Mouse (Mus musculus): ENCODE results near the gene Nap1l2. TPM values are rescaled to one million over a fixed set of nuclear protein-coding genes. Genes with fewer than 3 reads are reported as not detected.
"Not testable (repeated sequence)": the region's sequence is repeated elsewhere in the genome, so short reads cannot be mapped to it uniquely, and the experiment has no call there.

Gene Nap1l2
- total RNA-seq (2014; fragmentation: Nextera tagmentation) (not detected in 2 replicates), total RNA-seq (2017) (not detected in 2 replicates), polyA plus RNA-seq (2012) (not detected in 2 replicates)

GRCm38 (mm10) chrX:103186431-103186786, at the start of gene Nap1l2:
Gene Nap1l2 (minus strand): TSS chrX:103186640.
- Histone ChIP-seq H3K4me3 (ENCODE audit: low read depth, low read length) (no peak within 1 kb of the TSS), H3K36me3 (replicated peaks) (no peaks in the 10 kb centered on the region), H3K9me3 (replicated peaks) (no peaks in the 10 kb centered on the region), H3K4me1 (ENCODE audit: insufficient read depth, low read depth, low read length) (no peaks in the 10 kb centered on the region), H3K27me3 (ENCODE audit: insufficient read depth, low read length) (no peaks in the 10 kb centered on the region)
- DNase-seq (ENCODE audit: low spot score) (no peak), ATAC-seq (ENCODE audit: extremely low read depth, insufficient number of reproducible peaks, low FRiP score, poor library complexity, severe bottlenecking) (no peak)
- TF ChIP-seq GATA1 (IDR thresholded peaks at IDR 0.05; ENCODE audit: borderline replicate concordance, low read length) = no peak
- no peak for TF ChIP-seq POLR2AphosphoS5 (IDR thresholded peaks at IDR 0.05; ENCODE audit: insufficient replicate concordance, low read depth, low read length)
- no peak for TF ChIP-seq GATA2 (IDR thresholded peaks at IDR 0.05; ENCODE audit: borderline replicate concordance, low read depth, low read length)
- no peak for TF ChIP-seq TAL1 (conservative IDR thresholded peaks at IDR 0.05; ENCODE audit: low read depth, low read length)
- no peak for TF ChIP-seq CTCF (IDR thresholded peaks at IDR 0.05; ENCODE audit: low read depth, low read length)

GRCm38 (mm10) chrX:103215251-103215650, 28.8 kb upstream of the Nap1l2 start:
- TF ChIP-seq POLR2AphosphoS5 (IDR thresholded peaks at IDR 0.05; ENCODE audit: insufficient replicate concordance, low read depth, low read length) (no peak), GATA1 (IDR thresholded peaks at IDR 0.05; ENCODE audit: borderline replicate concordance, low read length) (no peak), TAL1 (conservative IDR thresholded peaks at IDR 0.05; ENCODE audit: low read depth, low read length) (no peak), CTCF (IDR thresholded peaks at IDR 0.05; ENCODE audit: low read depth, low read length) (no peak), GATA2 (IDR thresholded peaks at IDR 0.05; ENCODE audit: borderline replicate concordance, low read depth, low read length) (no peak)
- no peaks in the 10 kb centered on the region for H3K4me1 ChIP-seq (ENCODE audit: insufficient read depth, low read depth, low read length)

GRCm38 (mm10) chrX:103186829-103187228, 389 bp upstream of the Nap1l2 start:
- H3K4me1 ChIP-seq (ENCODE audit: insufficient read depth, low read depth, low read length) = no peaks in the 10 kb centered on the region
- no peaks in the 10 kb centered on the region for H3K27me3 ChIP-seq (ENCODE audit: insufficient read depth, low read length)
- ATAC-seq (ENCODE audit: extremely low read depth, insufficient number of reproducible peaks, low FRiP score, poor library complexity, severe bottlenecking) = no peak
- TF ChIP-seq GATA1 (IDR thresholded peaks at IDR 0.05; ENCODE audit: borderline replicate concordance, low read length) (no peak), CTCF (IDR thresholded peaks at IDR 0.05; ENCODE audit: low read depth, low read length) (no peak), GATA2 (IDR thresholded peaks at IDR 0.05; ENCODE audit: borderline replicate concordance, low read depth, low read length) (no peak), POLR2AphosphoS5 (IDR thresholded peaks at IDR 0.05; ENCODE audit: insufficient replicate concordance, low read depth, low read length) (no peak), TAL1 (conservative IDR thresholded peaks at IDR 0.05; ENCODE audit: low read depth, low read length) (no peak)
- DNase-seq (ENCODE audit: low spot score) = no peak
- no peaks in the 10 kb centered on the region for H3K36me3 ChIP-seq (replicated peaks)
- H3K4me3 ChIP-seq (ENCODE audit: low read depth, low read length) = no peak overlapping the region
- no peaks in the 10 kb centered on the region for H3K9me3 ChIP-seq (replicated peaks)

More at GRCm38 (mm10) chrX:103215251-103215650, 28.8 kb upstream of the Nap1l2 start:
- DNase-seq (ENCODE audit: low spot score) (no peak), ATAC-seq (ENCODE audit: extremely low read depth, insufficient number of reproducible peaks, low FRiP score, poor library complexity, severe bottlenecking) (no peak)
- H3K27me3 ChIP-seq (ENCODE audit: insufficient read depth, low read length) = no peaks in the 10 kb centered on the region
- no peaks in the 10 kb centered on the region for H3K36me3 ChIP-seq (replicated peaks)
- no peaks in the 10 kb centered on the region for H3K9me3 ChIP-seq (replicated peaks)
- no peak overlapping the region for H3K4me3 ChIP-seq (ENCODE audit: low read depth, low read length)

GRCm38 (mm10) chrX:103185781-103186430, 534 bp downstream of the Nap1l2 start:
- Histone ChIP-seq H3K27me3 (ENCODE audit: insufficient read depth, low read length) (no peaks in the 10 kb centered on the region), H3K9me3 (replicated peaks) (no peaks in the 10 kb centered on the region), H3K4me3 (ENCODE audit: low read depth, low read length) (no peak overlapping the region), H3K4me1 (ENCODE audit: insufficient read depth, low read depth, low read length) (no peaks in the 10 kb centered on the region), H3K36me3 (replicated peaks) (no peaks in the 10 kb centered on the region)
- DNase-seq (ENCODE audit: low spot score) (no peak), ATAC-seq (ENCODE audit: extremely low read depth, insufficient number of reproducible peaks, low FRiP score, poor library complexity, severe bottlenecking) (no peak)
- TF ChIP-seq TAL1 (conservative IDR thresholded peaks at IDR 0.05; ENCODE audit: low read depth, low read length) (no peak), CTCF (IDR thresholded peaks at IDR 0.05; ENCODE audit: low read depth, low read length) (no peak), GATA1 (IDR thresholded peaks at IDR 0.05; ENCODE audit: borderline replicate concordance, low read length) (no peak), POLR2AphosphoS5 (IDR thresholded peaks at IDR 0.05; ENCODE audit: insufficient replicate concordance, low read depth, low read length) (no peak), GATA2 (IDR thresholded peaks at IDR 0.05; ENCODE audit: borderline replicate concordance, low read depth, low read length) (no peak)

GRCm38 (mm10) chrX:103183536-103183935, 2.9 kb downstream of the Nap1l2 start:
- Histone ChIP-seq H3K4me1 (ENCODE audit: insufficient read depth, low read depth, low read length) (no peaks in the 10 kb centered on the region), H3K4me3 (ENCODE audit: low read depth, low read length) (no peak overlapping the region), H3K9me3 (replicated peaks) (no peaks in the 10 kb centered on the region), H3K36me3 (replicated peaks) (no peaks in the 10 kb centered on the region), H3K27me3 (ENCODE audit: insufficient read depth, low read length) (no peaks in the 10 kb centered on the region)
- DNase-seq (ENCODE audit: low spot score) (no peak), ATAC-seq (ENCODE audit: extremely low read depth, insufficient number of reproducible peaks, low FRiP score, poor library complexity, severe bottlenecking) (no peak)
- TF ChIP-seq GATA2 (IDR thresholded peaks at IDR 0.05; ENCODE audit: borderline replicate concordance, low read depth, low read length) (no peak), TAL1 (conservative IDR thresholded peaks at IDR 0.05; ENCODE audit: low read depth, low read length) (no peak), POLR2AphosphoS5 (IDR thresholded peaks at IDR 0.05; ENCODE audit: insufficient replicate concordance, low read depth, low read length) (no peak), CTCF (IDR thresholded peaks at IDR 0.05; ENCODE audit: low read depth, low read length) (no peak), GATA1 (IDR thresholded peaks at IDR 0.05; ENCODE audit: borderline replicate concordance, low read length) (no peak)

GRCm38 (mm10) chrX:103179771-103180558, 6.5 kb downstream of the Nap1l2 start:
- Histone ChIP-seq H3K9me3 (replicated peaks) (no peaks in the 10 kb centered on the region), H3K4me1 (ENCODE audit: insufficient read depth, low read depth, low read length) (no peaks in the 10 kb centered on the region), H3K27me3 (ENCODE audit: insufficient read depth, low read length) (no peaks in the 10 kb centered on the region), H3K36me3 (replicated peaks) (no peaks in the 10 kb centered on the region), H3K4me3 (ENCODE audit: low read depth, low read length) (no peak overlapping the region)
- ATAC-seq (ENCODE audit: extremely low read depth, insufficient number of reproducible peaks, low FRiP score, poor library complexity, severe bottlenecking) (no peak), DNase-seq (ENCODE audit: low spot score) (no peak)
- TF ChIP-seq GATA1 (IDR thresholded peaks at IDR 0.05; ENCODE audit: borderline replicate concordance, low read length) (no peak), POLR2AphosphoS5 (IDR thresholded peaks at IDR 0.05; ENCODE audit: insufficient replicate concordance, low read depth, low read length) (no peak), TAL1 (conservative IDR thresholded peaks at IDR 0.05; ENCODE audit: low read depth, low read length) (no peak), CTCF (IDR thresholded peaks at IDR 0.05; ENCODE audit: low read depth, low read length) (no peak), GATA2 (IDR thresholded peaks at IDR 0.05; ENCODE audit: borderline replicate concordance, low read depth, low read length) (no peak)

- ATAC-seq (ENCODE audit: extremely low read depth, insufficient number of reproducible peaks, low FRiP score, poor library complexity, severe bottlenecking) = peak; percentile 45
- H3K9me3 ChIP-seq (replicated peaks); H3K36me3 ChIP-seq (replicated peaks); H3K27me3 ChIP-seq (ENCODE audit: insufficient read depth, low read length); H3K4me3 ChIP-seq (ENCODE audit: low read depth, low read length); DNase-seq (ENCODE audit: low spot score); H3K4me1 ChIP-seq (ENCODE audit: insufficient read depth, low read depth, low read length): not testable (repeated sequence)
Measured at GRCm38 (mm10) chrX:103164948-103165605, 21.4 kb downstream of the Nap1l2 start.

Measured in G1E (cell line).